Mouse (Mus musculus) mature B cell (primary cell): ENCODE measurements around the gene Zdhhc21.

ENCODE experiments used
- in situ Hi-C: fragments of 300-500 bp; cut with MboI; formaldehyde crosslinking; loops from 2 replicates; pipeline ENCODE4 v1.14.3; 2019

Zdhhc21 gene

GRCm38 (mm10) chr4:82765513-82766216, 94.1 kb downstream of the Zdhhc21 start:
- in situ Hi-C loops = no loop called here

- in situ Hi-C loops = no loop called here
Measured at GRCm38 (mm10) chr4:82763586-82763985, 96.2 kb downstream of the Zdhhc21 start.

- in situ Hi-C loops = no loop called here
Measured at GRCm38 (mm10) chr4:82762430-82763119, 97.2 kb downstream of the Zdhhc21 start.

GRCm38 (mm10) chr4:82756295-82756626, 103.5 kb downstream of the Zdhhc21 start:
- in situ Hi-C loops = no loop called here

GRCm38 (mm10) chr4:82755616-82756294, 104.0 kb downstream of the Zdhhc21 start:
- in situ Hi-C loops = no loop called here
